Mouse (Mus musculus) ovary, postnatal 36 days (tissue): Measurements from ENCODE around the gene Aff4.
"Not testable (repeated sequence)": the region's sequence is repeated elsewhere in the genome, so short reads cannot be mapped to it uniquely, and the experiment has no call there.

Experiments used
- DNase-seq: peaks from one replicate; pipeline ENCODE4 v3.0.0; 2022; ENCODE audit warnings: low spot score, mixed read lengths

Aff4 gene

DNA sequence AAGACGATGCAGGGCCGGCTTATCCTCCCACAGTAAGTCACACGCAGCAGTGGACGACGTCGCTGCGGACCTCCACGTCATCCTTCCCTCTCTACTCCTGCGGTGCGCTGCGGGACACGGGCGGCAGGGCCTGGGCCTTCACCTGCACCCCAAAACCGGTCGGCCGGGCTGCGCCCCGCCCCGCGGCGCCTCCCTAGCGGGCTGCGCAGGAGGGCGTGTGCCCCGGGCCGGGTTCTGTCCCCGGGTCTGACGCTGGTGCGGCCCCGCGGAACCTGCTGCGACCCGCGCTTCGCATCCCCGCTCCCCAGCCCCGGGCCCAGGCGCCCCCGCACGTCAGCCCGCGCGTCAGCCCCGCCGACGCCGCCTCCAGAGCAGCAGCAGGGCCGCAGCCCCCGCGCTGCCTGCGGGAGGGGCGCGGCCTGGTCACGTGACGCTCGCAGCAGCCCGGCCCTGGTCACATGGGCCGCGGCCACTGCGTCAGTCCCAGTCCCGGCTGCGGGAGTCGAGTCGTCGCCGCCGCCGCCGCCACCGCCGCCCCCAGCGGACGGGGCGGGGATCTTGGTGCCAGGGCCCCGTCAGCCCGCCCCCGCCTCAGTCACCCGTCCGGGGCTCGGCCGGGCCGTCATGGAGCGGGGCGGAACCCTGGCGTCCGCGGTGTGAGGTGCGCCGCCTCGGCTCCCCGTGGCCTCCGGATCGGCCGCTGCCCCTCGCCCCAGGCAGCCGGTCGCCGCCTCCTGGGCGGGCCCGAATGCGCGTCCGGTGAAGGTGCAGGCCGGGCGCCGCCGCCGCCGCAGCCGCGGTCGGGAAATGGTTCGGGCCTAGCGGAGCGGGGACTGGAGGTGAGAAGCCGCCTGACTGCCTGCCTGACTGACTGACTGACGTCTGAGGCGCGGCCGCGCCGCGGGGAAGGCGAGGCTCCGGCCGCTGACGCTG lies at the start of gene Aff4:
Gene Aff4 (plus strand): TSS at position 543 of the 933 bp plus-strand sequence.
- peak; percentile 91 for DNase-seq

- no peak for DNase-seq
Observed at GRCm38 (mm10) chr11:53301167-53301515, 49.5 kb upstream of the Aff4 start.

DNA sequence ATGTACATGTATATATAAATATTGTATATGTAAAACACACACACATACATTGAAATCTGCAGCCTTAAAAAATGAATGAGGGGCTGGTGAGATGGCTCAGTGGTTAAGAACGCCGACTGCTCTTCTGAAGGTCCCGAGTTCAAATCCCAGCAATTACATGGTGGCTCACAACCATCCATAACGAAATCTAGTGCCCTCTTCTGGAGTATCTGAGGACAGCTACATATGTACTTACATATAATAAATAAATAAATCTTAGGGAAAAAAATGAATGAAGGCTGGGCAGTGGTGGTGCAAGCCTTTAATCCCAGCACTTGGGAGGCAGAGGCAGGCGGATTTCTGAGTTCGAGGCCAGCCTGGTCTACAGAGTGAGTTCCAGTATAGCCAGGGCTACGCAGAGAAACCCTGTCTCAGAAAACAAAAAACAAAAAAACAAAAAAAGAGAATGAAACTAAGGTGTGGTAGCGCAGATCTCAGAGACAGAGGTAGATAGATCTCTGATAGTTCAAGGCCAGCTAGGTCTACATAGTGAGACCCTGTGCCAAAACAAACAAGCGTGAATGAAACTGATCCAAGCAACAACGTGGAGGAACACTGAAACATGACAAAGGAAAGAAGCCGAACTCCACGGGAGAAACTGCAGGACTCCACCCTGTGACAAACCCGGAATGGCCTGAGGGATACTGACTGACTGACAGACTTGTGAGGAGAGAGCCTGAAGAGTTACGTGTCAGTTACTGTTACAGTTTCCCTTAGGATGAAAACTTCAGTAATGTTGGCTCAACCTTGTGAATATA lies 46.4 kb upstream of the Aff4 start:
- no peak for DNase-seq

GRCm38 (mm10) chr11:53306965-53307364 lies 43.7 kb upstream of the Aff4 start:
- DNase-seq, result no peak

DNA sequence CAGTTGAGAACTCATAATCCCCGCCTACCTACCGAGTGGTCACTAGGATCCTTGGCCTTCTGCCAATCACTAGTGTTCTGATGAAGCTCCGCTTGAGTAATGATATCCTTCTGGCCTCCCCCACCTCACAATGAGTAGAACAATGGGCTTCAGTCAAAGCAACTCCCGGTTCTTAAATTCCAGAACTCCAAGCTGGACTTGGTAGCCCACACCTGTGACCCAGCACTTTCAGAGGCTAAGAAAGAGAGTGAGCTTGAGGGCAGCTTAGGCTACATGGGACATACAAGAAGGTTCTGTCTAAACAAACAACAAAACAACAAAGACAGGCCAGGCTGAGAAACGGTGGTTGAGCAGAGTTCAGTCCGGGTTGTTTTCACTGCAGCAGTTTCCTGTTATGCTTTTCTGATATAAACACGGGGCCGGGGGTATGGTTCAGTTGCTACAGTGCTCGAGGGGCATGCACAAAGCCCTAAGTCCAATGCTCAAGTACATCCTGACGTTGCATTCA lies 43.0 kb upstream of the Aff4 start:
- DNase-seq, result no peak

DNA sequence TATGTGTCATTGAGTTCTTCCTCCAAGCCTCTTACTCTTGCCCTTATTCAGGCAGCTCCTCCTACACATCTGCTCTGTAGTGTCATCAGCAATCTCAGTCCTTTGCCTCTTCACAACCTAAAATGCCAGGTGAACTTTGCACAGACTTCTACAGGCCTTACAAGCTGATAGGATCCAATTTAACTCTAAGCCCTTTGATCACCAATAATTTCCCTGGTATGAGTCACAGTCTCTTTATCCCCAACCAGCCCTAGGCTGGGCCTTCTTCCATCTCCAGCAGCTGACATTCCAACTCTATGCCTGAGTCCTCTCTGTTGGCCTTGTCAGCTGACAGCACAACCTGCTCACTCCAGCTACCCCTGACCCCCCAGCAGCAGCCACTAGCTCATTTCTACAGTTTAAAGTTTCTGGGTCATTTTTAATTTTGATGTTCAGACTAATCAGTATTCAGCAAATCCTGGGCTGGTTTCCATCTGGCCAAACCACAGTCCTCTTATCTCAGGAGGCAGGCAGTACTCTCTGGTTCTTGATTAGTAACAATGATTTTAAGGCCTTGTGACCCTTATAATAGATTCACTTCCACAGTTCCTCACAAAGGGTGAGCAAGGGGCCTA lies 42.3 kb upstream of the Aff4 start:
- DNase-seq, result peak; percentile 27

GRCm38 (mm10) chr11:53308884-53309310 lies 41.7 kb upstream of the Aff4 start:
- peak; percentile 18 for DNase-seq

- no peak for DNase-seq
Observed at GRCm38 (mm10) chr11:53311385-53311784, 39.2 kb upstream of the Aff4 start.

GRCm38 (mm10) chr11:53312823-53313222 lies 37.8 kb upstream of the Aff4 start:
- DNase-seq, result not testable (repeated sequence)

DNA sequence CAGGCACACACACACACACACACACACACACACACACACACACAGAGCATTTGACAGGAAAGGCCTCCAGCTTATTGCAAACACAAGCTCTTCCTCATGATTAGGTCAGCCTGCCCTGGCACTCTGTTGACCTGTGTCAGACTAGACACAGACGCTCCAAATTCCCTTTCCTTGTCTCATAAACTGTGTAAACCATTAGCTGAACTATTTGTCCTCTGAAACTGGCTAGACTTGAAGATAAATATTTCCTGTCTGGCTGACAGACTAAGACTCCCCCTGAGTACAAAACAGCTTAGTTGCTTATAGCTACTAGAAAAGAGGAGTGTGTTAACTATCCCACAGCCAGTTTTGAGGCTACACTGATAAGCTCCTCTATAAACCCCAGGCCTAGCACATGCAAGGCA lies 35.9 kb upstream of the Aff4 start:
- peak; percentile 68 for DNase-seq

DNA sequence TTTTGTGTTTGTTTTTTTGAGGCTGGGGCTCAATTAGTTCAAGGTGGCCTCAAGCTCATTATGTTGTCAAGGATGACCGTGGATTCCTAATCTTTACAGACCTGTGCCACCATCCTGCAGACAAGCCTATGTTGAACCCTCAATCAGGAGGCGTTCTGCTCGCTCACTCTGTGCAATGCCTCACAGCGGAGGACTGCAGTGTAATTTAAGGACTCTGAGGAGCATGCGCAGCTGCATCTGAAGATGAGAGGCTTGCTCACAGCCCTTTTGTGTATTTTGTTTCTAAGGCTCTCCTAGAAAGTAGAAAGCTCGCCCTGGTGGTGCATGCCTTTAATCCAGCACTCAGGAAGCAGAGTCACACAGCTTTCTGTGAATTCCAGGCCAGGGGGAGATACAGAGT lies 33.6 kb upstream of the Aff4 start:
- no peak for DNase-seq

DNA sequence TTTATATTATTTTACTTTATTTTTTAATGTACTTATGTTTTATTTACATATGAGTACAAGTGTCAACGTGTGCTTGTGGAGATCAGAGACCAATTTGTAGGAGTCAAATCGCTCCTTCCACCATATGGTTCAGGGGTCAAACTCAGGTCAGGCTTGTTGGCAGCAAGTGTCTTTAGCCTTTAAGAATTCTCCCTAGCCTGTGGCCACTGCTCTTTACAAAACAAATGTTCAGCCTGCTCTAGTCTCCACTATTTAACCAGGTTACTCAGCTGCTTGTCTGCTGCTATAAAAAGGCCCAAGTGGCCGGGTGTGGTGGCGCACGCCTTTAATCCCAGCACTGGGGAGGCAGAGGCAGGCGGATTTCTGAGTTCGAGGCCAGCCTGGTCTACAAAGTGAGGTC lies 32.6 kb upstream of the Aff4 start:
- DNase-seq, result no peak

DNA sequence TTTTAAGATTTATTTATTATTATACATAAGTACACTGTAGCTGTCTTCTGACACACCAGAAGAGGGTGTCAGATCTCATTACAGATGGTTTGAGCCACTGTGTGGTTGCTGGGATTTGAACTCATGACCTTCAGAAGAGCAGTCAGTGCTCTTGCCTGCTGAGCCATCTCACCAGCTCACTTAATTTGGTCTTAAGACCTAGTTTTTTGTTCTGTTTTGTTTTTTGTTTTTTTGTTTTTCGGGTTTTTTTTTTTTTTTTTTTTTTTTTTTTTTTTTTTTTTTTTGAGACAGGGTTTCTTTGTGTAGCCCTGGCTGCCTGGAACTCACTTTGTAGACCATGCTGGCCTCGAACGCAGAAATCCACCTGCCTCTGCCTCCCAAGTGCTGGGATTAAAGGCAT lies 32.1 kb upstream of the Aff4 start:
- not testable (repeated sequence) for DNase-seq

GRCm38 (mm10) chr11:53319867-53320266 lies 30.8 kb upstream of the Aff4 start:
- not testable (repeated sequence) for DNase-seq

DNA sequence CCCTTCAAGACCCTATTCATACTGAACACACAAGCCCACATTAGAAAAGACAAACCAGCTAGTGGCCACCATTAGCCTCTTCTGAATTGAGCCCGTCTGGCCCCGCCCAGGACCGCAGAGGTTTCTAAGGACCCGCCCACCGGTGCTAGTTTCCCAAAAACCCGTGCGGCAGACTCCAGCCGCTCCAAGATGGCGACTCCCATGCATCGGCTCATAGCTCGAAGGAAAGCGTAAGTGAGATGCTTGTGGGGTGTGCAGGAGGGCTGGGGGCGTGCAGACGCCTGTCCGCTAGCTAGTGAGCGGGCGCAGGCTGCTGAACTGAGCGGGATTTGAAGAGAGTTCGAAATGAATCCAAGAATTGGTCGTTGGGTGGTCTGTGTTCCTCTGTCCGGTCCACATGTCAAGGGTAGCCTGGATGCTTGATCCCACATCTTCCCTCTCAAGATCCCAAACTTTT lies 26.1 kb upstream of the Aff4 start, which contains the start of gene Zcchc10:
Gene Zcchc10 (plus strand): TSS at position 168 of the 457 bp plus-strand sequence.
- DNase-seq, result peak; percentile 84

DNA sequence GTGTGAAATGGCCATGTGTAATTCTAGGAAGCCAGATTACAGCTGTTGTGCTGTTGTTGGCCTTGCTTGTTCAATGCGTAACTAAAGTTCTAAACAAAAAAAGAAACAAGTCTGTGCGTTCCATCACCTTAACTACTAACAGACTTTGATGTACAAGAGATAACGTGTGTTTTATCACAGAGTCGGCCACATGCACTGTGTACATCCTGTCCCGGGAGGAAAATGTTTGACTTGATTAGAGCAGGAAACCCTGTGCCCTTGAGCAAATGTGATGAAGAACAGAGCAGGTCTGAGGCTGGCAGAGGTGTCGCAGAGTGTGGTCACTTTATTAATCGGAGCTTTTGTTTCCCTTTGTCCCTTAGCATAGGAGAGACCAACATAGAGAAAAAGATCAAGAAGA lies 20.3 kb upstream of the Aff4 start:
- DNase-seq, result no peak

- no peak for DNase-seq
Observed at GRCm38 (mm10) chr11:53331121-53331520, 19.5 kb upstream of the Aff4 start.

DNA sequence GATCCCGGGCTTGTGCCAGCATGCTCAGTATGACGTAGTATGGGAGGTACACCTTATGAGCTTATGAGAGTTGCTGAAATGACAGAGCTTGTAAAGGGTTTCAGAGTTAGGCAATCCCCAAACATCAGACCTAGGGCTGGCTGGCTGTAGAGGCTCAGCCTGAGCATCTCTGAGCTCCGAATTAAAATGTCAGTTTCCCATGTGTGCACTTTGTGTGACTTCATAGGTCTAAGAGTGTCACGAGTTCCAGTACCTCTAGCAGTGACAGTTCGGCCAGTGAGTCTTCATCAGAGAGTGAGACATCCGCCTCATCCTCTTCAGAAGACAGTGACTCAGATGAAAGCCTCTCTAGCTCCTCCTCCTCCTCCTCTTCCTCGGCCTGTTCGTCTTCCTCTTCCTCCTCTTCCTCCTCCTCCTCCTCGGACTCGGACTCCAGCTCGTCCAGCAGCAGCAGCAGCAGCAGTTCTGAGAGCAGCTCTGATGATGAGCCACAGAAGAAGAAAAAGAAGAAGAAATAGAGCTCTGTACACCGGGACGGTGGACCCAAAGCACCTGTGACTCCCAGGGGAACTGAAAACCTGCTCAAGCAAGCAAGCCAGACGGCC lies 18.5 kb upstream of the Aff4 start:
- DNase-seq, result no peak

DNA sequence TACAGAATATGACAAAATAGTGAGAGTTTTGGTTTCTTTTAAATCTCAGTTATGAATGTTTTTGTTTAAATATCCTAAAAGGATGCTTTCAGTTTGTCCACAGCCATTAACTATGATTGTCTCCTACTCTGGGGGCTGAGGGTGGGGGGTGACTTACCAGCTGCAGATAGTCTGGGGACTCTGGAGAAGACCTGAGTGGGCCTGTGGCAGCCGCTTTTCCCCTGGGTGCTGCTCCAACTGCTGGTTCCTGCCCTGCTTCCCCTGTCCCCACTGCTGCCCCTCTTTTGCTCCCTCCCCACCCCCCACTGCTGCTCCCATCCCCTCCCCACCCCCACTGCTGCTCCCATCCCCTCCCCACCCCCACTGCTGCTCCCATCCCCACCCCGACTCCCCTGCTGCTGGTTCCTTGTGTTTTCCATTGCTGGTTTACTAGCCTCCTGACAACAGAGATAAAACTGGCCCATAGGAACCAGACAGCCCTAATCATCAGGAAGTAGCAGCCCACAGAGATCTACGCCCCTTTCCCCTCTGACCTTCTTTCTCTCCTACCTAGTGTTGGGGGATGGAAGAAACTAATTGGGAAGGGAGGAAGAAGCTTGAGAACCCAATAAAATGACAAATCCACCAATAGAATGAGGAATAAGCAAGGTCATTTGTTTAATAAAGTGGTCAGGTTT lies 15.0 kb upstream of the Aff4 start:
- no peak for DNase-seq

DNA sequence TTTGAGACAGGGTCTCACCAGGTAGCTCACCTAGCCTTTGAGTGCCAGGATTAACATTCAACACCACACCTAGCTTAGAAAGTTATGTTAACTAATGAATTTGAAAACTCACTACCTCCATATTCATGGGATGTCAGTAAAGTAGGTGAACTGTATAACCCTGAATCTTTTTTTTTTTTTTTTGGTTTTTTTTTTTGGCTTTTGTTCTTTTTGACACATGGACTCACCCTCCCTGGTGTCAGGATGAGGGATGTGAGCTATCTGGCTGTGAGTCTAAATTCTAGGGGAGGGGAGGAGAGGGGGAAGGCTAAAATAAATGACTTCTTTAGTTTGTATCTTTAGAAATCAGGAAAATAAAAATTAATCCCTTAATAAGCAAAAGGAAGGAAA lies 14.5 kb upstream of the Aff4 start:
- DNase-seq, result no peak

DNA sequence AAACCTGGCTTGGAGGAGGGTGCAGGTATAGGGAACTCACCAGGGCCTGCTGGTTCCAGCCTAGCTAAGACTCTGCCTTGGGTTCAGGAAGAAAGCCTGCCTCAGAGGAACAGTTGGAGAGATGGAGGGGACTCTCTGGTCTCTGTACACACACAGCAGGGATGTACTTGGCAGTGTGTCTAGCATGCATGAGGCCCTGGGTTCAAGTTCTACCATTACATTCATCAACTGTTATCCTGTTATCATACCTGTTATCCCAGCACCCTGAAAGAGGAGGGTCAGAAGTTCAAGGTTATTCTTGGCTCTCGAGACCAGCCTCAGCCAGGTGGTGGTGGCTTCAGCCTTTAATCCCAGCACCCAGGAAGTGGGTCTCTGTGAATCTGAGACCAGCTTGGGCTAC lies 13.7 kb upstream of the Aff4 start:
- DNase-seq, result no peak
